Mouse (Mus musculus) forebrain, embryonic 10.5 days (tissue): Measurements from ENCODE around the gene Oosp3. TPM values are rescaled to one million over a fixed set of nuclear protein-coding genes. Genes with fewer than 3 reads are reported as not detected.

Experiments
- DNase-seq: peaks from one replicate; pipeline ENCODE4 v3.0.0-alpha.2; 2017; ENCODE audit warnings: low spot score; ENCODE audit errors: extremely low spot score
- H3K27ac ChIP-seq: fragments of 300-500 bp; sonication (generic); 2 replicates; pipeline ENCODE4 v1.5.1; 2016; ENCODE audit warnings: mild to moderate bottlenecking
- H3K27me3 ChIP-seq: fragments of 300-500 bp; sonication (generic); 2 replicates; pipeline ENCODE4 v1.6.1; 2016; ENCODE audit warnings: mild to moderate bottlenecking; ENCODE audit not compliant: poor library complexity, severe bottlenecking
- H3K36me3 ChIP-seq: fragments of 300-500 bp; sonication (generic); replicated peaks from 2 replicates; pipeline ENCODE4 v1.6.1; 2016; ENCODE audit warnings: mild to moderate bottlenecking, moderate library complexity
- H3K4me1 ChIP-seq: fragments of 300-500 bp; sonication (generic); 2 replicates; pipeline ENCODE4 v1.6.1; 2016
- H3K4me3 ChIP-seq: fragments of 300-500 bp; sonication (generic); 2 replicates; pipeline ENCODE4 v1.5.1; 2016; ENCODE audit warnings: mild to moderate bottlenecking, moderate library complexity
- H3K9me3 ChIP-seq: fragments of 300-500 bp; sonication (generic); 2 replicates; pipeline ENCODE4 v1.6.1; 2016; ENCODE audit warnings: mild to moderate bottlenecking, moderate library complexity
- WGBS: fragments of 180-500 bp; shearing (Covaris S2); methylation state at CpG from one replicate; pipeline ENCODE4 v1.1.7; 2016; 5-methylcytosine and 5-hydroxymethylcytosine counted together
- polyA plus RNA-seq: library from polyadenylated mRNA; unstranded; fragments of >200 nt; fragmentation: Nextera tagmentation; extraction: Ambion mirVana; gene quantifications from 2 replicates; pipeline ENCODE4 v1.2.1, GENCODE M21; 2016

Oosp3 gene
- polyA plus RNA-seq, 1 experiment from 2014 or later: not detected

DNA sequence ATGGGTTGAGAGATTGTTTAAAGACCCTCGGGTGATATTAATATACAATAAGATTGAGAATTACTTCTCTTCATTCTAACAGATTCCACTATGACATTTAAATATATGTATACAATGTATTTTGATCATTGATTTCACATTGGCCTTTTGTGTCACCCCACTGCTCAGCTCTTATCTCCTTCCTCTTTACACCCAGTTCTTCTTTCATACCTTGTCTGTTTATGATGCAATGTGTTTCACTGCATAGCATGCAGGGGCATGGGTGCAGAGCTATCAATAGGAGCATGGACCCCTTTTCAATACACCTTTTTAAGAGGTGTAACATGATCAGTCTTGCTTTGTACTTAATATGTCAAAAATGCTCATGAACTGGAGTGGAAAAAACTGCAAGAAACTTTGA is 33.4 kb downstream of the Oosp3 start:
- Histone ChIP-seq H3K4me3 (no peak overlapping the region), H3K27ac (no peak overlapping the region), H3K9me3 (no peaks in the 10 kb centered on the region), H3K4me1 (no peaks in the 10 kb centered on the region), H3K27me3 (no peaks in the 10 kb centered on the region), H3K36me3 (no peaks in the 10 kb centered on the region)
- DNase-seq: no peak
- 83% methylated on average over 1 of the region's 1 CpGs for WGBS

DNA sequence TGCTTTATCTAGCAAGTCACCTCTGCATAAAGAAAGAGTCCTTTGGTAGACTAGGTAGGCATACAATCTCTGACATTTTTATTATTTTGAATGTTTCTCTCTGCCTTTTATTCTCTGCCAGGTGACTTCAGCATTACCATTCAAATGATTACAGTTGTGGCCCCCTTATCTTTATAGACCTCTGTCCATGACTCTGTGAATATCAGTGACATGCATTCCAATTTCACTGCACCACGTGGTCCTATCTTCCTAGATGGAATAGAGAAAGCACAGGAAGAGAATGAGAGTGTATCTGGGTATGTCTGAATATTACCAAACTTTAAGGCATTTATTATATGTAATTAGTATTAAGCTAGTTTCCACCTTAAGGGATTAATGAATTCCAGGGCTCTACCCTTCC is 39.6 kb downstream of the Oosp3 start:
- Histone ChIP-seq H3K9me3 (no peaks in the 10 kb centered on the region), H3K4me1 (no peaks in the 10 kb centered on the region), H3K27ac (no peak overlapping the region), H3K27me3 (no peaks in the 10 kb centered on the region), H3K4me3 (no peak overlapping the region), H3K36me3 (no peaks in the 10 kb centered on the region)
- 58% methylated on average over 1 of the region's 1 CpGs for WGBS
- no peak for DNase-seq

DNA sequence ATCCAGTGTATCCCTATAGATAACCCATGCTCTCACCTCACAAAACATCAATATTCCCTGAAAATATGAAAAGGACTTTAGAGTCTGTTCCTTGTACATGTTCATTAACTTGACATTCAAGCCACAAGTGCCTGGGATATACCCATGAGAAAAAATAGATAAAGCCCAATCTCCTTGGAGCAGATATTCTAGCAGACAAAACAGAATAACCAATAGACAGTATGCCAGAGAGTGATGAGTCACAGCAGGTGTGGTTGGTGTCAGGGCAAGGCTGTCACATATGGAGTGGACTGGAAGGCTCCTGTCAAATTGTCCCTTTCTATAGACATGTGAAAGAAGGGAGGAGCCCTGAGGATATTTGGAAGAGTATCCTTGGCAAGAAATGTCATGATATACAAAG is 48.8 kb downstream of the Oosp3 start:
- Histone ChIP-seq H3K4me3 (no peak overlapping the region), H3K4me1 (no peaks in the 10 kb centered on the region), H3K27me3 (no peaks in the 10 kb centered on the region), H3K27ac (no peak overlapping the region), H3K9me3 (no peaks in the 10 kb centered on the region), H3K36me3 (no peaks in the 10 kb centered on the region)
- DNase-seq: no peak

DNA sequence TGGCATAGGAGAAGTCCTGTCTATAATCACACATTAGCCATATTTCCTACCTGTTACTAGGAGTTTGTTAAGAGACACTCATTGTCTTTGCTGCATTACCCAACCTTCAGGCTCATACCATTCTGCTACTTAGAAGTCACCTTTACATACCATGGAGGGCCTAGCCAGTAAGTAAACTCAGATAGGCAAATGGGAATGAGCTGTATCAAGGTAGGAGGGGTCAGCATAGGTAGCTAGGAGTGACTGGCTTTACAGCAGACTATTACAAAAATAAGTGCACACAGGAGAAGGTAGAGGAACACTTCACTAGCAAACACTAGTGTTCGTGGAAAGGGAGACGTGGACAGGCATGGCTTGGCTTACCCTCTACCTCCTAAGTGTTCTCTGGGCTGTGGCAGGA is 50.4 kb downstream of the Oosp3 start, which contains the start of gene Gif:
Gene Gif, plus strand, starts transcription at position 257 of the 400 bp plus-strand sequence.
- Histone ChIP-seq H3K36me3 (no peaks in the 10 kb centered on the region), H3K4me3 (no peak within 1 kb of the TSS), H3K9me3 (no peaks in the 10 kb centered on the region), H3K27me3 (no peaks in the 10 kb centered on the region), H3K27ac (no peak within 1 kb of the TSS), H3K4me1 (no peaks in the 10 kb centered on the region)
- 81% methylated on average over 2 of the region's 2 CpGs for WGBS
- DNase-seq: no peak

Other genes starting within 250 kb of the Oosp3 start
- 1.2 and 1.5 TPM in 2 replicates for gene Ms4a6c, start 227.7 kb upstream of the Oosp3 start, polyA plus RNA-seq
- not detected in 2 replicates for gene Gm8369, start 211.1 kb upstream of the Oosp3 start, polyA plus RNA-seq
- gene Ms4a6b, start 180.5 kb upstream of the Oosp3 start, polyA plus RNA-seq: 1.1 and 1.7 TPM in 2 replicates
- 0.57 and 0.66 TPM in 2 replicates for gene Ms4a4d, start 160.3 kb upstream of the Oosp3 start, polyA plus RNA-seq
- gene Ms4a6d, start 92.2 kb upstream of the Oosp3 start, polyA plus RNA-seq: 0.71 and 1.5 TPM in 2 replicates
- 0.17 TPM in 1 of 2 replicates, not detected in the other for gene Ms4a2, start 73.3 kb upstream of the Oosp3 start, polyA plus RNA-seq
- gene Ms4a3, start 56.2 kb upstream of the Oosp3 start, polyA plus RNA-seq: not detected in 2 replicates
- gene Oosp2, start 36.5 kb upstream of the Oosp3 start, polyA plus RNA-seq: not detected in 2 replicates
- gene Oosp1, start 5.9 kb upstream of the Oosp3 start, polyA plus RNA-seq: not detected in 2 replicates
- not detected in 2 replicates for gene Gif, start 50.5 kb downstream of the Oosp3 start, polyA plus RNA-seq
- gene Mrpl16, start 73.3 kb downstream of the Oosp3 start, polyA plus RNA-seq: 65.1 and 66.1 TPM in 2 replicates
- 10.7 and 12.4 TPM in 2 replicates for gene Stx3, start 122.3 kb downstream of the Oosp3 start, polyA plus RNA-seq
- 0.06 TPM in 1 of 2 replicates, not detected in the other for gene Olfr1417, start 142.2 kb downstream of the Oosp3 start, polyA plus RNA-seq
- gene Olfr1418, start 164.0 kb downstream of the Oosp3 start, polyA plus RNA-seq: not detected in 2 replicates
- gene Olfr1419, start 178.1 kb downstream of the Oosp3 start, polyA plus RNA-seq: not detected in 2 replicates
- gene Olfr1420, start 189.5 kb downstream of the Oosp3 start, polyA plus RNA-seq: not detected in 2 replicates
- gene Patl1, start 215.3 kb downstream of the Oosp3 start, polyA plus RNA-seq: 22.6 and 24.5 TPM in 2 replicates